Mouse (Mus musculus) liver, embryonic 15.5 days (tissue): ENCODE measurements around the gene Crtc2. TPM values are rescaled to one million over a fixed set of nuclear protein-coding genes. Genes with fewer than 3 reads are reported as not detected.

Experiments
- ATAC-seq: fragments of 200-750 bp; cut with Nextera tagmentation; 2 replicates; pipeline ENCODE4 v1.8.0; 2017; ENCODE audit warnings: moderate number of reproducible peaks, mild to moderate bottlenecking, moderate library complexity; ENCODE audit not compliant: insufficient read depth
- H3K27ac ChIP-seq: fragments of 300-500 bp; sonication (generic); replicated peaks from 2 replicates; pipeline ENCODE4 v1.5.1; 2015; ENCODE audit warnings: mild to moderate bottlenecking, inconsistent platforms
- H3K27me3 ChIP-seq: fragments of 300-500 bp; sonication (generic); 2 replicates; pipeline ENCODE4 v1.6.1; 2015; ENCODE audit warnings: mild to moderate bottlenecking, inconsistent platforms
- H3K36me3 ChIP-seq: fragments of 300-500 bp; sonication (generic); replicated peaks from 2 replicates; pipeline ENCODE4 v1.6.1; 2015; ENCODE audit warnings: moderate library complexity, mild to moderate bottlenecking, inconsistent platforms
- H3K4me1 ChIP-seq: fragments of 300-500 bp; sonication (generic); replicated peaks from 2 replicates; pipeline ENCODE4 v1.6.1; 2015; ENCODE audit warnings: inconsistent platforms
- H3K4me2 ChIP-seq: fragments of 300-500 bp; sonication (generic); 2 replicates; pipeline ENCODE4 v1.6.1; 2015; ENCODE audit warnings: moderate library complexity, mild to moderate bottlenecking, inconsistent platforms
- H3K4me3 ChIP-seq: fragments of 300-500 bp; sonication (generic); replicated peaks from 2 replicates; pipeline ENCODE4 v1.5.1; 2015; ENCODE audit warnings: mild to moderate bottlenecking, inconsistent platforms
- H3K9ac ChIP-seq: fragments of 300-500 bp; sonication (generic); 2 replicates; pipeline ENCODE4 v1.6.1; 2015; ENCODE audit warnings: moderate library complexity, mild to moderate bottlenecking, inconsistent platforms
- H3K9me3 ChIP-seq: fragments of 300-500 bp; sonication (generic); replicated peaks from 2 replicates; pipeline ENCODE4 v1.6.1; 2016; ENCODE audit warnings: inconsistent platforms
- WGBS: fragments of 180-500 bp; shearing (Covaris S2); methylation state at CpG from one replicate; pipeline ENCODE4 v1.1.7; 2015; ENCODE audit warnings: mixed read lengths; ENCODE audit not compliant: insufficient replicate concordance; 5-methylcytosine and 5-hydroxymethylcytosine counted together
- polyA plus RNA-seq: library from polyadenylated mRNA; unstranded; fragments of >200 nt; fragmentation: Nextera tagmentation; extraction: Ambion mirVana; gene quantifications from 2 replicates; pipeline ENCODE4 v1.2.1, GENCODE M21; 2015

The Crtc2 gene
- 6.1 and 7.9 TPM in 2 replicates for polyA plus RNA-seq

DNA sequence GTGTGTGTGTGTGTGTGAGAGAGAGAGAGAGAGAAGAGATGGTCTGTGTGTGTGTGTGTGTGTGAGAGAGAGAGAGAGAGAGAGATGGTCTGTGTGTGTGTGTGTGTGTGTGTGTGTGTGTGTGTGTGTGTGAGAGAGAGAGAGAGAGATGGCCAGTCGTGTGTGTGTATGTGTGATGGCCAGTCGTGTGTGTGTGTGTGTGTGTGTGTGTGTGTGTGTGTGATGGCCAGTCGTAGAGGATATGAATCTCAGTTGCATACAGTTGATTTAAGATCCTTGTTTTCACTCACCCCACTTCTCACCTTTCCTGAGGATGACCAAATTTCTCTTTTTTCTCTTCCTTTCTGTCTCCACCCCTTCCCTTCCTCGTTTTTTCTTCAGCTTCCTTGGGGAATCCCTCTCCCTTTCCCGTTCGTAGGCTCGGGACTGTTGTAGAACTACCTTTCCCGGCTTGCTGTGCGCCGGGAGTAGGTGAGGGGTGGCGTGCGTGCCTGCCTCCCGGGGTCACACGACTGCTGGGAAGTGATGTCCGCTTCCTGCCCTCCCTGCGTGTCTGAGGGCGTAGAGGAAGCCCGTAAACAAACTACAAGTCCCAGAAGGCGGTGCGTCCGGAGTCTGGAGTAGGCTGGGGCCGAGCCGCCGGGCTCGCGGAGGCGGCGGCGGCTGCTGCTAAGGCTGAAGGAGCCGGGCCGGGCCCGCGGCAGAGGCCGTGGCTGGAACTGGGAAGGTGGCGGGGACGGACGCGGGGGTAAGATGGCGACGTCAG lies at the start of gene Crtc2:
TSS of gene Crtc2 (plus strand) at position 511 of the 766 bp plus-strand sequence.
- H3K4me2 ChIP-seq, result peak within 1 kb of the TSS; percentile 86
- peak within 1 kb of the TSS; percentile 87 for H3K4me3 ChIP-seq
- peaks cover 33% of the 10 kb centered on the region for H3K4me1 ChIP-seq
- H3K36me3 ChIP-seq, result peaks cover 27% of the 10 kb centered on the region
- no peaks in the 10 kb centered on the region for H3K9me3 ChIP-seq
- H3K27me3 ChIP-seq, result no peaks in the 10 kb centered on the region
- 2% methylated on average over 40 of the region's 40 CpGs for WGBS
- H3K27ac ChIP-seq, result peak within 1 kb of the TSS; percentile 86
- H3K9ac ChIP-seq, result peak within 1 kb of the TSS; percentile 82
- peak; percentile 99 for ATAC-seq

DNA sequence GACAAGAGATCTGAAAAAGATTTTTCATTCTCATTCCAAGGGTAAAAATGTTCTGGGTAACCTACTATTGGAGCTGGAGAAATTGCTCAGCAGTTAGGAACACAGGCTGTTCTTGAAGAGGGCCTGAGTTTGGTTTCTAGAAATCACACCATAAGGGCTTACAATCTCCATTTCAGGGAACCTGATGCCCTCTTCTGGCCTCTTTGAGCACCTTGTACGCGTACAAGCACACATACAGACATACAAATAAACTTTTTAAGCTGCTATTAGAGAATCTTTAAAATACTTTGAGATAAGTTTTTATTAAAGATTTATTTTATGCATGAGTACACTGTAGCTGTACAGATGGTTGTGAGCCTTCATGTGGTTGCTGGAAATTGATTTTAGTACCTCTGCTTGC lies 49.4 kb upstream of the Crtc2 start:
- no peak for ATAC-seq
- no peaks in the 10 kb centered on the region for H3K9me3 ChIP-seq
- H3K9ac ChIP-seq, result no peak overlapping the region
- no peak overlapping the region for H3K4me3 ChIP-seq
- no peak overlapping the region for H3K4me2 ChIP-seq
- H3K27ac ChIP-seq, result no peak overlapping the region
- no peaks in the 10 kb centered on the region for H3K27me3 ChIP-seq
- 91% methylated on average over 2 of the region's 2 CpGs for whole genome bisulfite sequencing
- no peaks in the 10 kb centered on the region for H3K4me1 ChIP-seq
- peaks cover 26% of the 10 kb centered on the region for H3K36me3 ChIP-seq

DNA sequence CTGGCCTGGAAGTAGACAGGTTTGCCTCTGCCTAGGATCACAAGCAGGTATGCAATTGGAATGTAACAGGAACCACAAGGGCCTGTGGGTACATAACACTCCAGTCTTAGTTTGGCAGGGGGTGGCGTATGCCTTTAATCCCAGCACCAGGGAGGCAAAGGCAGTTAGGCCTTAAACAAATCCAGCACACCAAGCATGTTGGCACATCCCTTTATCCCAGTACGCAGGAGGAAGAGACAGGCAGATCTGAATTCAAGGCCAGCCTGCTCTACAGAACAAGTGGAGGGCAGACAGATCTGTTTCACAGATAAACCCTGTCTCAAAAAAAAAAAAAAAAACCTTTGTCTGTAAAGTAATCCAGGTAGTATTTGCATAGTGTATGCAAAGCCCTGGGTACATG lies 45.3 kb upstream of the Crtc2 start:
- Histone ChIP-seq H3K4me3 (no peak overlapping the region), H3K4me2 (no peak overlapping the region), H3K9me3 (no peaks in the 10 kb centered on the region), H3K36me3 (peaks cover 56% of the 10 kb centered on the region), H3K27ac (no peak overlapping the region), H3K27me3 (no peaks in the 10 kb centered on the region), H3K4me1 (peaks cover 27% of the 10 kb centered on the region), H3K9ac (no peak overlapping the region)
- no peak for ATAC-seq
- 75% methylated on average over 2 of the region's 2 CpGs for WGBS

DNA sequence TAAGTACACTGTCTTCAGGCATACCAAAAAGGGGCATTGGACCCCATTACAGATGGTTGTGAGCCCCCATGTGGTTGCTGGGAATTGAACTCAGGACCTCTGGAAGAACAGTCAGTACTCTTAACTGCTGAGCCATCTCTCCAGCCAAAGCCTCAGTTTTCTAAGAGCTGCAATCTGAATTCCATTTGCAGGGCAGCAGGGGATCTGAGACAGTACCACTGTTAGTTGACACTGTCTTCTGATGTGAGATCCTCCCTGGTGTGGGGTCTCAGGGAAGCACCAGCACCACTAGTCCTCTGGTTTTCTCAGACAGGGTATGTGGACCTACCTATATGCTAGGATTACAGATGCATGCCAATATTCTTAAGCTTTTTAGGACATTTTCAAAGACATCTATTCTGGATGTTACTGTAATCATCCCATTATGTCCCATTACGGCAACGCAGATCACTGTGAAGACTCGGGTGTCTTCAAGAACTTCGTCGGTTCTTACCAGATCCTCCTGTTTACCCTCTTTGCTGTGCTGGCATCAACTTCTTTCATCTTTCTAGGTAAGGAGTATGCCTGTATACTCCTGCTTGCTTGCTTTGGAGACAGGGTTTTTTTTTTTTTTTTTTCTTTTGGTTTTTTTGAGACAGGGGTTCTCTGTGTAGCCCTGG lies 43.9 kb upstream of the Crtc2 start:
- Histone ChIP-seq H3K9ac (no peak overlapping the region), H3K36me3 (peaks cover 56% of the 10 kb centered on the region), H3K4me3 (no peak overlapping the region), H3K4me1 (peaks cover 33% of the 10 kb centered on the region), H3K4me2 (no peak overlapping the region), H3K27me3 (no peaks in the 10 kb centered on the region), H3K27ac (no peak overlapping the region), H3K9me3 (no peaks in the 10 kb centered on the region)
- 86% methylated on average over 5 of the region's 5 CpGs for WGBS
- ATAC-seq, result no peak

DNA sequence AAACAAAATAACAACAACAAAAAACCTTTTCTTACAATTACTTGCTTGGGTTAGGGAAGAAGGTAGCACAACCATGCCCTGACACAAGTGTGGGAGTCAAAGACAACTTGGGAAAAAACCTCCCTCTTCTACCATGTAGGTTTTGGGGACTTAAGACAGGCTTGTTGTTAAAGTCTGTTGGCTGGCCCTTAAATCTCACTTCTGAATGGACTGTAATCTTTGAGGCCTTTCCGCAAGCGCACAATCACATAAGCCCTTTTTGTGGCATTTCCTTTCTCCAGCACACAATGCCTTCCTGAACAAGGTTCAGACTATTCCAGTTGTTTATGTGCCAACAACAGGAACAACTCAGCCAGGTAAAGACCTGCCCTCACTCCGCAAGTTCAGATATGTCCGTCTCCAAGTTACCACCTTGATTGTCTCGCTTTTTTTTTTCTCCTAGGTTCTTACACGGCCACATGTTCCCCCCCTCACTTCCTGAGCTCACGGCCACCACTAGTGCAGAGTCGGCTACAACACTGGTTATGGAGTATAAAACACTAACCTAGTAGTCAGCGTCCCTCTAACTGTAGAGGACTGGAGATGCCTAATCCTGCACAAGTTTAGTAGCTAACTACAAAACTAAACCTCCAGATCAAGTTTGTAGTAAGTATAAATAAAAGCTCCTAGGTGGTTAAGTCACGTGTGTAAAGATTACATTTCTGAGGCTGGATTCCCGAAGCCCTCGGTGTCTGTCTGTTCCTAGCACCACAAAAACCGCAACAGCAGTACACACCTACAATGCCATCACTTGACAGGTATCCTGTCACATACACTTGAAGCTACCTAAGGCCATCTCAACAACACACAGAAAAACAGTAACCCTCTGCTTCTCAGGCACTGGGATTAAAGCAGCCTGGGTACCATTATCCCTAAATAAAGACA lies 42.2 kb upstream of the Crtc2 start:
- Histone ChIP-seq H3K36me3 (peaks cover 56% of the 10 kb centered on the region), H3K27ac (peak overlapping the region; percentile 24; the same call in 1 of the 2 replicates), H3K4me3 (peak overlapping the region; percentile 70), H3K9ac (peak overlapping the region; percentile 72), H3K27me3 (no peaks in the 10 kb centered on the region), H3K4me2 (peak overlapping the region; percentile 87), H3K4me1 (peaks cover 33% of the 10 kb centered on the region), H3K9me3 (no peaks in the 10 kb centered on the region)
- no peak for ATAC-seq
- WGBS, result 38% methylated on average over 13 of the region's 13 CpGs

DNA sequence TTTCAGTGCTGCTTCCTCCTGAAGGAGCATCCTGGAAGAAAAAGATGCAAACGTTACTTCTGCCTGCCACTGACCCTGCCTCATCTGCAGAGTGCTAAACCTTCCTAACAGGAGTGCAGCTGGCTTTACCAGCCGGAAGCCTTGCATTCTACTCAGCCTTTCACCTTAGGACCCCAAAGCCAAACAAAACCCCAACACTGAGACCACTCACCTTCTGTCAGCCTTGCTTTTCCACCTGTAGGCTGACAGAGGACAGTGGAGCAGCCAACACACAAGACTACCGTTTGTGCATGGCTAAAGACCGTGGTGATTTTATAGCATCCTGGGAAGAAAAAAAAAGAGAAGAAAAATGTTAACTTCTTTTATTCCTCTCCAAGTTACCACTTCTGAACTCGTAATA lies 41.2 kb upstream of the Crtc2 start:
- H3K4me2 ChIP-seq, result peak overlapping the region; percentile 87
- 3% methylated on average over 5 of the region's 5 CpGs for WGBS

DNA sequence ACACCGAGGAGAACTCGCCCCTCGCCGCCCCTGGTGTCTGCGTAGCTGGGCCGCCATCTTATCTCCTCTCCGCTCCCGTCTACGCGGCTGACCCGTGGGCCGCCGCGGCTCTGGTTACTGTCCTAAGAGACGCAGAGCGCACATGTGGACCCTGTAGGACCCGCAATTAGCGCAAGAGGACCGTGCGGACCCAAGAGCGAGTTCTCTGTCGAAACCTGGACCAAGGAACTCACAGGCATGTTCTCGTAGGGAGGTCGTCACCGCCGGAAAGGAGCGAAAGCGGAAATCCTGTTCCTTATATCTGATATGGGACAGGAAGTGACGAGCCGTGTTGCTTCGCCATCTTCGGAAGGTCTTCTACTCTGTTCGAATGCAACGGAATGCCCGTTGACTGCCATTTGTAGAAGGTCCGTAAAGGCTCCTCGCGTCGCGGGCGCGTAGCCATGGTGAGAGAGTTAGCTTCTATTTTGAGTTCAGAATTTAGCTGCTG lies 40.5 kb upstream of the Crtc2 start, which contains the start of the genes Rps27 and Rab13:
TSS of gene Rps27 (minus strand) at position 275 of the 490 bp plus-strand sequence.
TSS of gene Rab13 (plus strand) at position 319 of the 490 bp plus-strand sequence.
- peak within 1 kb of the TSS; percentile 89 for H3K27ac ChIP-seq
- no peaks in the 10 kb centered on the region for H3K9me3 ChIP-seq
- ATAC-seq, result peak; percentile 93
- H3K4me2 ChIP-seq, result peak within 1 kb of the TSS; percentile 87
- H3K4me3 ChIP-seq, result peak within 1 kb of the TSS; percentile 70
- no peaks in the 10 kb centered on the region; the same call in 1 of the 2 replicates for H3K27me3 ChIP-seq
- peaks cover 33% of the 10 kb centered on the region for H3K4me1 ChIP-seq
- H3K9ac ChIP-seq, result peak within 1 kb of the TSS; percentile 72
- H3K36me3 ChIP-seq, result peaks cover 42% of the 10 kb centered on the region
- under 1% methylated on average over 42 of the region's 42 CpGs for WGBS

More for the DNA sequence above, 41.2 kb upstream of the Crtc2 start:
- Histone ChIP-seq H3K4me1 (peaks cover 33% of the 10 kb centered on the region), H3K4me3 (peak overlapping the region; percentile 70), H3K9ac (peak overlapping the region; percentile 72), H3K27me3 (no peaks in the 10 kb centered on the region; the same call in 1 of the 2 replicates), H3K9me3 (no peaks in the 10 kb centered on the region), H3K27ac (peak overlapping the region; percentile 89), H3K36me3 (peaks cover 49% of the 10 kb centered on the region)
- no peak for ATAC-seq

DNA sequence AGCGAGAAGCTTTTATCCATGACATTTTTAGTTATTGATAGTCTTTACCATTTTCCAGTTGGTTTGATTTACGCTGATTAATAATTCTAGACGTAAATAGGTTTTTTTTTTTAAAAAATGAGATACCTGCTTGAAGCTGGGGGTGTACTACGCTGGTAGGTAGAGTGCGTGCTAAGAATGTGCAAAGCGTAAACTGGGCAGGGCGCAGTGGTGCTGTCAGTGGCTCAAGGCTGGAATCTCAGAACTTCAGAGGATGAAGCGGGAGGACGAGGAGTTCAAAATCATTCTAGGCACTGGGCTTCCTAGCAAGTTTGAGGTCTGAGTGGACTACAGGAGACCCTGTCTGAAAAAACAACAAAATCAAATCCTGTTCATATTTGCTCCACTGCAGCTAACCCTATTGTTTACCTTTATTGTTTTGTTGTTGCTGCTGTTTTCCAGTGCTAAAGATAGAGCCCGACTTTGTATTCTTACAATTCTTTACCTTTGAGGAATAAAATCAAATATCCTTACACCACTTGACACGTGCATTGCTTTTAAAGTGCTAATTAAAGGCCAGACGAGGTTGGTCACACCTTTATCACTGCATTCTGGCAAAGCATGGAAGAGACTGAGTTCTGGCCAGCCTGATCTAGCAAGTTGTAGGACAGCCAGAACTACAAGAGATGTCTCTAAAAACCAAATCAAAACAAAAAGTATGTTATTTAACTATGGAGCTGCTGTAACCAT lies 39.8 kb upstream of the Crtc2 start:
- peaks cover 35% of the 10 kb centered on the region for H3K36me3 ChIP-seq
- 0 out of 2 replicates have a peak, but pooled peaks have one; percentile 32 for ATAC-seq
- no peaks in the 10 kb centered on the region for H3K9me3 ChIP-seq
- 15% methylated on average over 12 of the region's 12 CpGs for WGBS
- H3K27ac ChIP-seq, result peak overlapping the region; percentile 35; the same call in 1 of the 2 replicates
- no peaks in the 10 kb centered on the region; the same call in 1 of the 2 replicates for H3K27me3 ChIP-seq
- H3K4me1 ChIP-seq, result peaks cover 33% of the 10 kb centered on the region
- peak overlapping the region; percentile 72; the same call in 1 of the 2 replicates for H3K9ac ChIP-seq
- H3K4me2 ChIP-seq, result peak overlapping the region; percentile 87
- H3K4me3 ChIP-seq, result peak overlapping the region; percentile 70

DNA sequence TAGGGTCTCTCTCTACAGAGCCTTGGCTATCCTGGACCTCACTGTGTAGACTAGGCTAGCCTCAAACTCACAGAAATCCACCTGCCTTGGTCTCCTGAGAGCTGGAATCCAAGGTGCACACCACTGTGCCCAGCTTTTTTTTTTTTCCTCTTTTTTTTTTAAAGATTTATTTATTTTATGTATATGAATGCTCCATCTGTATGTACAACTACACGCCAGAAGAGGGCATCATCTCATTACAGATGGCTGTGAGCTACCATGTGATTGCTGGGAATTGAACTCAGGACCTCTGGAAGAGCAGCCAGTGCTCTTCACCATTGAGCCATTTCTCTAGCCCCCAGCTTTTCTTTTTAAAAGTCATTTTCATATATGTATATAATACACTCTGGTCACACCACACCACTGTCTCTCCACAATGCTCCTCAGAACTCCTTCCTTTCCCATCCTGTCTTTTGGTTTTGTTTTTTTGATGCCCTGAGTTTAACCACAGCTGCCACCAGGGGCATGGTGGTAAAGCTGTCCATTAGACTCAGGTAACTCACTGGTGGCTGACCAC lies 38.1 kb upstream of the Crtc2 start:
- WGBS, result 22% methylated on average over 1 of the region's 1 CpGs
- no peak overlapping the region for H3K9ac ChIP-seq
- no peaks in the 10 kb centered on the region for H3K9me3 ChIP-seq
- peaks cover 17% of the 10 kb centered on the region for H3K36me3 ChIP-seq
- no peak overlapping the region for H3K4me3 ChIP-seq
- peaks cover 37% of the 10 kb centered on the region for H3K4me1 ChIP-seq
- H3K4me2 ChIP-seq, result no peak overlapping the region
- no peak for ATAC-seq
- no peaks in the 10 kb centered on the region; the same call in 1 of the 2 replicates for H3K27me3 ChIP-seq
- H3K27ac ChIP-seq, result no peak overlapping the region
